In genomic region chr7:80186531-80187296, GRCm38 (mm10) we compare ENCODE assay signal across 8 mouse cellular contexts. TPM values are rescaled to one million over a fixed set of nuclear protein-coding genes. Genes with fewer than 3 reads are reported as not detected.
DNase-seq lines count a peak whose midpoint lies in the region; ATAC-seq lines count a peak whose summit lies in the region.

Gene Sema4b, plus strand, starts transcription at chr7:80186841.

- intact Hi-C loops in left cerebral cortex, postnatal 10 days (cut with DNase I) = no loop called here

- WGBS in intestine, embryonic 15.5 days = under 1% methylated on average over 47 of the region's 51 CpGs

- no peaks in the 10 kb centered on the region for H3K27me3 ChIP-seq in intestine, embryonic 15.5 days (replicated peaks)

- H3K9me3 ChIP-seq in intestine, embryonic 15.5 days = no peaks in the 10 kb centered on the region

- peak within 1 kb of the TSS; percentile 58 for H3K4me3 ChIP-seq in intestine, embryonic 15.5 days (replicated peaks)

- H3K9ac ChIP-seq in intestine, embryonic 15.5 days = peak within 1 kb of the TSS; percentile 66

- peak; percentile 91 to 94 for DNase-seq in adrenal gland, adult 18-20 months (ENCODE audit: low spot score in 2 of 2)
- DNase-seq in embryo, embryonic 9.5 days (ENCODE audit: extremely low spot score) = peak; percentile 93
- peak; percentile 70 to 79 for DNase-seq in gastrocnemius, postnatal 4 days (ENCODE audit: low spot score in 2 of 2)
- peak; percentile 93 to 94 for DNase-seq in left cerebral cortex, postnatal 10 days (ENCODE audit: extremely low spot score in 1 of 2, low spot score in 2 of 2)
- DNase-seq in right cerebral cortex, postnatal 10 days (ENCODE audit: low spot score in 2 of 2) = peak; percentile 97 to 98
- DNase-seq in urinary bladder, postnatal 10 days (ENCODE audit: low spot score) = peak; percentile 69

- peak; percentile 88 for ATAC-seq in intestine, embryonic 15.5 days
- peak; percentile 33; the same call in 1 of the 2 replicates for ATAC-seq in megakaryocyte progenitor cell, adult 5-6 weeks (replicated peaks; ENCODE audit: poor library complexity)

- no peaks in the 10 kb centered on the region for H3K36me3 ChIP-seq in intestine, embryonic 15.5 days

- H3K4me2 ChIP-seq in intestine, embryonic 15.5 days (replicated peaks) = peak within 1 kb of the TSS; percentile 84

- H3K27ac ChIP-seq in intestine, embryonic 15.5 days = peak within 1 kb of the TSS; percentile 89

- H3K4me1 ChIP-seq in intestine, embryonic 15.5 days (replicated peaks) = peaks cover 39% of the 10 kb centered on the region

RNA-seq across cellular contexts. Expression of gene Sema4b, which starts in this region (rescaled TPM):
- total RNA-seq in adrenal gland, adult 18-20 months (2021) = 10 to 100 TPM; 62.7 to 75.9 TPM
- total RNA-seq in gastrocnemius, postnatal 4 days (2021) = 1 to 10 TPM; 5.4 to 5.6 TPM
- 16.8 and 16.9 TPM in 2 replicates for polyA plus RNA-seq in intestine, embryonic 15.5 days (2015; fragmentation: Nextera tagmentation; extraction: Ambion mirVana)
- total RNA-seq in left cerebral cortex, postnatal 10 days (2021) = 10 to 100 TPM; 23.5 to 23.7 TPM
- 6.6 and 7.7 TPM in 2 replicates for total RNA-seq in megakaryocyte progenitor cell, adult 5-6 weeks (2015)
- 5.3 and 8.1 TPM in 2 replicates for total RNA-seq in megakaryocyte progenitor cell, adult 5-6 weeks (2017)

Comparison
In these comparisons a context has a peak if more than half of its experiments do, and no peak if none do; other contexts are left out.
1. Peak in every context shown above with its lines: DNase-seq, ATAC-seq, H3K4me3 ChIP-seq and H3K27ac ChIP-seq.